Mouse (Mus musculus) neural tube, embryonic 12.5 days (tissue): ENCODE measurements around the gene Amot. TPM values are rescaled to one million over a fixed set of nuclear protein-coding genes. Genes with fewer than 3 reads are reported as not detected.

Experiments
- ATAC-seq: fragments of 200-750 bp; cut with Nextera tagmentation; 2 replicates; pipeline ENCODE4 v1.8.0; 2017; ENCODE audit warnings: low read depth, mild to moderate bottlenecking, moderate TSS enrichment, moderate library complexity; ENCODE audit not compliant: low FRiP score
- H3K27ac ChIP-seq: fragments of 300-500 bp; sonication (generic); 2 replicates; pipeline ENCODE4 v1.5.1; 2016
- H3K27me3 ChIP-seq: fragments of 300-500 bp; sonication (generic); replicated peaks from 2 replicates; pipeline ENCODE4 v1.6.1; 2016; ENCODE audit warnings: mild to moderate bottlenecking
- H3K36me3 ChIP-seq: fragments of 300-500 bp; sonication (generic); 2 replicates; pipeline ENCODE4 v1.6.1; 2016; ENCODE audit warnings: mild to moderate bottlenecking
- H3K4me1 ChIP-seq: fragments of 300-500 bp; sonication (generic); 2 replicates; pipeline ENCODE4 v1.6.1; 2016
- H3K4me2 ChIP-seq: fragments of 300-500 bp; sonication (generic); replicated peaks from 2 replicates; pipeline ENCODE4 v1.6.1; 2016; ENCODE audit warnings: mild to moderate bottlenecking
- H3K4me3 ChIP-seq: fragments of 300-500 bp; sonication (generic); 2 replicates; pipeline ENCODE4 v1.5.1; 2016
- H3K9ac ChIP-seq: fragments of 300-500 bp; sonication (generic); 2 replicates; pipeline ENCODE4 v1.6.1; 2016; ENCODE audit warnings: mild to moderate bottlenecking
- H3K9me3 ChIP-seq: fragments of 300-500 bp; sonication (generic); 2 replicates; pipeline ENCODE4 v1.6.1; 2016; ENCODE audit warnings: mild to moderate bottlenecking
- WGBS: fragments of 180-500 bp; shearing (Covaris S2); methylation state at CpG from one replicate; pipeline ENCODE4 v1.1.7; 2016; 5-methylcytosine and 5-hydroxymethylcytosine counted together
- polyA plus RNA-seq: library from polyadenylated mRNA; unstranded; fragments of >200 nt; fragmentation: Nextera tagmentation; extraction: Ambion mirVana; gene quantifications from 2 replicates; pipeline ENCODE4 v1.2.1, GENCODE M21; 2016

The Amot gene
- polyA plus RNA-seq, 1 experiment from 2014 or later = 16.7 TPM

- H3K9ac ChIP-seq = no peak overlapping the region
- 61% methylated on average over 2 of the region's 2 CpGs for WGBS
- no peaks in the 10 kb centered on the region for H3K9me3 ChIP-seq
- no peak overlapping the region for H3K27ac ChIP-seq
- no peaks in the 10 kb centered on the region for H3K27me3 ChIP-seq
- no peak overlapping the region for H3K4me2 ChIP-seq
- no peak overlapping the region for H3K4me3 ChIP-seq
- no peaks in the 10 kb centered on the region for H3K4me1 ChIP-seq
- no peak for ATAC-seq
- no peaks in the 10 kb centered on the region for H3K36me3 ChIP-seq
Observed at GRCm38 (mm10) chrX:145499101-145499500, 5.9 kb downstream of the Amot start.

- no peak for ATAC-seq
- H3K4me2 ChIP-seq = no peak overlapping the region
- H3K27me3 ChIP-seq = no peaks in the 10 kb centered on the region
- no peak overlapping the region for H3K27ac ChIP-seq
- no peaks in the 10 kb centered on the region for H3K9me3 ChIP-seq
- no peaks in the 10 kb centered on the region for H3K4me1 ChIP-seq
- WGBS = 76% methylated on average over 4 of the region's 4 CpGs
- H3K4me3 ChIP-seq = no peak overlapping the region
- H3K9ac ChIP-seq = no peak overlapping the region
- H3K36me3 ChIP-seq = no peaks in the 10 kb centered on the region
Observed at GRCm38 (mm10) chrX:145498691-145499090, 6.3 kb downstream of the Amot start.

- no peak overlapping the region for H3K4me3 ChIP-seq
- H3K36me3 ChIP-seq = no peaks in the 10 kb centered on the region
- no peaks in the 10 kb centered on the region for H3K9me3 ChIP-seq
- no peak overlapping the region for H3K4me2 ChIP-seq
- WGBS = 91% methylated on average over 6 of the region's 6 CpGs
- H3K27me3 ChIP-seq = no peaks in the 10 kb centered on the region
- no peak for ATAC-seq
- H3K4me1 ChIP-seq = no peaks in the 10 kb centered on the region
- no peak overlapping the region for H3K27ac ChIP-seq
- H3K9ac ChIP-seq = no peak overlapping the region
Observed at GRCm38 (mm10) chrX:145497486-145497885, 7.5 kb downstream of the Amot start.

- H3K9me3 ChIP-seq = no peaks in the 10 kb centered on the region
Observed at GRCm38 (mm10) chrX:145495381-145495780, 9.6 kb downstream of the Amot start.

GRCm38 (mm10) chrX:145490821-145491220 lies 14.2 kb downstream of the Amot start:
- H3K36me3 ChIP-seq = no peaks in the 10 kb centered on the region
- no peak overlapping the region for H3K4me3 ChIP-seq
- no peak overlapping the region for H3K27ac ChIP-seq
- WGBS = 89% methylated on average over 1 of the region's 1 CpGs
- ATAC-seq = no peak
- H3K4me2 ChIP-seq = no peak overlapping the region
- no peak overlapping the region for H3K9ac ChIP-seq
- H3K4me1 ChIP-seq = no peaks in the 10 kb centered on the region
- H3K27me3 ChIP-seq = no peaks in the 10 kb centered on the region
- no peaks in the 10 kb centered on the region for H3K9me3 ChIP-seq

More at GRCm38 (mm10) chrX:145495381-145495780, 9.6 kb downstream of the Amot start:
- Histone ChIP-seq H3K27me3 (no peaks in the 10 kb centered on the region), H3K4me2 (no peak overlapping the region), H3K4me1 (no peaks in the 10 kb centered on the region), H3K27ac (no peak overlapping the region), H3K9ac (no peak overlapping the region), H3K4me3 (no peak overlapping the region), H3K36me3 (no peaks in the 10 kb centered on the region)
- no peak for ATAC-seq
- 92% methylated on average over 4 of the region's 4 CpGs for WGBS

GRCm38 (mm10) chrX:145490417-145490816 lies 14.6 kb downstream of the Amot start:
- Histone ChIP-seq H3K4me1 (no peaks in the 10 kb centered on the region), H3K4me3 (no peak overlapping the region), H3K27me3 (no peaks in the 10 kb centered on the region), H3K9me3 (no peaks in the 10 kb centered on the region), H3K9ac (no peak overlapping the region), H3K36me3 (no peaks in the 10 kb centered on the region), H3K4me2 (no peak overlapping the region), H3K27ac (no peak overlapping the region)
- 78% methylated on average over 3 of the region's 3 CpGs for WGBS
- ATAC-seq = no peak

- Histone ChIP-seq H3K9ac (no peak overlapping the region), H3K27me3 (no peaks in the 10 kb centered on the region), H3K4me1 (no peaks in the 10 kb centered on the region), H3K4me2 (no peak overlapping the region), H3K9me3 (no peaks in the 10 kb centered on the region), H3K36me3 (no peaks in the 10 kb centered on the region), H3K4me3 (no peak overlapping the region), H3K27ac (no peak overlapping the region)
- WGBS = 80% methylated on average over 5 of the region's 5 CpGs
- no peak for ATAC-seq
Observed at GRCm38 (mm10) chrX:145489950-145490349, 15.0 kb downstream of the Amot start.

- Histone ChIP-seq H3K27me3 (no peaks in the 10 kb centered on the region), H3K36me3 (no peaks in the 10 kb centered on the region), H3K9me3 (no peaks in the 10 kb centered on the region), H3K4me2 (no peak overlapping the region), H3K27ac (no peak overlapping the region), H3K4me3 (no peak overlapping the region), H3K9ac (no peak overlapping the region), H3K4me1 (no peaks in the 10 kb centered on the region)
- WGBS = 73% methylated on average over 4 of the region's 4 CpGs
- no peak for ATAC-seq
Observed at GRCm38 (mm10) chrX:145485495-145485894, 19.5 kb downstream of the Amot start.

- Histone ChIP-seq H3K9ac (no peak overlapping the region), H3K4me3 (no peak overlapping the region), H3K36me3 (no peaks in the 10 kb centered on the region), H3K9me3 (no peaks in the 10 kb centered on the region), H3K4me2 (no peak overlapping the region), H3K27me3 (no peaks in the 10 kb centered on the region), H3K27ac (no peak overlapping the region), H3K4me1 (no peaks in the 10 kb centered on the region)
- 93% methylated on average over 7 of the region's 7 CpGs for WGBS
- no peak for ATAC-seq
Observed at GRCm38 (mm10) chrX:145483486-145484055, 21.4 kb downstream of the Amot start.

- Histone ChIP-seq H3K4me3 (no peak overlapping the region), H3K36me3 (no peaks in the 10 kb centered on the region), H3K4me2 (no peak overlapping the region), H3K9ac (no peak overlapping the region), H3K4me1 (no peaks in the 10 kb centered on the region), H3K27ac (no peak overlapping the region), H3K27me3 (no peaks in the 10 kb centered on the region), H3K9me3 (no peaks in the 10 kb centered on the region)
- no peak for ATAC-seq
- WGBS = 80% methylated on average over 5 of the region's 5 CpGs
Observed at GRCm38 (mm10) chrX:145482383-145482782, 22.6 kb downstream of the Amot start.

GRCm38 (mm10) chrX:145479942-145480341 lies 25.0 kb downstream of the Amot start:
- H3K4me2 ChIP-seq = no peak overlapping the region
- H3K27ac ChIP-seq = no peak overlapping the region
- no peaks in the 10 kb centered on the region for H3K36me3 ChIP-seq
- H3K27me3 ChIP-seq = no peaks in the 10 kb centered on the region
- H3K9me3 ChIP-seq = no peaks in the 10 kb centered on the region
- H3K4me3 ChIP-seq = no peak overlapping the region
- ATAC-seq = no peak
- whole genome bisulfite sequencing = 91% methylated on average over 10 of the region's 10 CpGs
- no peak overlapping the region for H3K9ac ChIP-seq
- H3K4me1 ChIP-seq = no peaks in the 10 kb centered on the region

GRCm38 (mm10) chrX:145477725-145478194 lies 27.2 kb downstream of the Amot start:
- WGBS = 75% methylated on average over 3 of the region's 3 CpGs

GRCm38 (mm10) chrX:145477003-145477724 lies 27.8 kb downstream of the Amot start:
- Histone ChIP-seq H3K4me2 (no peak overlapping the region), H3K4me3 (no peak overlapping the region), H3K27me3 (no peaks in the 10 kb centered on the region), H3K36me3 (no peaks in the 10 kb centered on the region), H3K27ac (no peak overlapping the region), H3K4me1 (no peaks in the 10 kb centered on the region), H3K9me3 (no peaks in the 10 kb centered on the region), H3K9ac (no peak overlapping the region)
- no peak for ATAC-seq
- WGBS = 70% methylated on average over 5 of the region's 5 CpGs

More at GRCm38 (mm10) chrX:145477725-145478194, 27.2 kb downstream of the Amot start:
- no peaks in the 10 kb centered on the region for H3K36me3 ChIP-seq
- no peaks in the 10 kb centered on the region for H3K4me1 ChIP-seq
- no peak overlapping the region for H3K4me3 ChIP-seq
- H3K27ac ChIP-seq = no peak overlapping the region
- H3K27me3 ChIP-seq = no peaks in the 10 kb centered on the region
- no peak for ATAC-seq
- no peak overlapping the region for H3K9ac ChIP-seq
- no peaks in the 10 kb centered on the region for H3K9me3 ChIP-seq
- H3K4me2 ChIP-seq = no peak overlapping the region
